Mouse (Mus musculus) yolk sac, embryonic 10.5 days (tissue): ENCODE measurements around the gene Slc51b.

Source experiments
- DNase-seq: peaks from one replicate; pipeline ENCODE4 v3.0.0-alpha.2; 2017; ENCODE audit warnings: low spot score

Gene Slc51b

DNA sequence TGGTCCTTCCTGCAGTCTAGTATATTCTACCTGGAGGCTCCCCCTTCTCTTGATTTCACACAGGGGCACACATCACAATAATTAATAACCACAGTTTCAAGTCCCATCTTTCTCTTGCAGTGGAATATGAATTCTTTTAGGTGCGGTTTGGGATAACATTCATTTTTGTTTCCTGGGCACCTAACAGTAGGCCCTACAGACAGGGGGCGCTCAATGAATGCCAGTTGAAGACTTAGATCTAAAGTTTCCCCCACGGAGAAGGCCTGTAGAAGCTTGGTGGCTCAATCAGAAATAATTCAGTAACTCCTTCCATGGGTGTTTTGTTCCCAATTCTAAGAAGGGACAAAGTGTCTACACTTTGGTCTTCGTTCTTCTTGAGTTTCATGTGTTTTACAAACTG, 50.3 kb downstream of the Slc51b start:
- DNase-seq, result no peak

DNA sequence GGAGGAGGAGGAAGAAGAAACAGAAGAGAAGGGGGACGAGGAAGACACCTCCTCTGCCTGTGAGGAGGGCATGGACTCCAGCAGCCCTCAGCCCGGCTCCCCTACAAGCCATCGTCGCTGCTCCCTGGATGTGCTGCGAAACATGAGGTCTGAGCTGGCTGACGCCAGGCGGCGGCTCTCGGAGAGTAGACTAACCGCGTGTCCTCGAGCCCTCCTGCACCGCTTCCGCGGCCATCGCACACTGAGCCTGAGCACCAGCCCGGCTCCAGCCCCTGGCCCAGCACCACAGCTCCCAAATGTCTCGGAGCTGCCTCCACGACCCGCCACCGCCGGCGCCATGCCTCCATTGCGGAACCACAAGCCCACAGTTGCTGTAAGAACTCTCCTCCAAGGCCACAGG, 51.0 kb downstream of the Slc51b start:
- no peak for DNase-seq

DNA sequence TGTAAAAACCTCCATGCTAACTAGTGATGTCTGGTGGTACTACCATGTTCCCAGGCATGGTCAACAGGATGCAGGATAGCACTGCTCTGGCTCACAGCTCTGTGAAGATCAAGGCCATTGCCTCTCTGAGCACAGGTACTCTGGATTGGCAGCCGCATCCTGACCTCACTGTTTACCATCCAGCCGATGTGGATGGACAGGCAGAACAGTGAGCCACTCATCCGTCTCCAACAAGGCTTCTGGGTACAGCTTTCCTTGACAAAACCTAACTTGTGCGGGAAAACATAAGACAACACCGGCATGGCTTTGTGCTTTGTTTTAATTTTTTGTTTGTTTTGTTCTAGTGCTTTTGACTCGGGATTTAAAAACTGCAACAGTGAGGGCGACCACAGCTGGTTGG, 57.0 kb downstream of the Slc51b start:
- no peak for DNase-seq

DNA sequence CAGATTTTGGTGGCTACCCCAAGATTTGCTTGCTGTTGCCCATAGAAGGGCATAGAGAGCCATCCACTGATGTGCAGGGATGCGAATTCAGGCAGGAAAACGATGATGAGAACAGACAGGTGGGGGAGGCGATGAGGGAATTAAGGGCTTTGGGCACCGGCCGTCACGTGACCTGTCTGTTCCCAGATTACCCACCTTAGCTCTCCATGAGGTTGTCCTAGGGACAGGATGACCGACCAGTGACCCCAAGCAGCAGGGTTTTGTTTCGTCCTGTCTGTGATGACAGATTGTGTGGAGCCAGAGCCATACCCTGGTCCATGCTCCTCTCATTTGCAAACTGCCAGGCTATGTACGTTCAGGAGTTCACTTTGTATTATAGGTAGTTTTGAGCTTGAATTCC, 59.1 kb downstream of the Slc51b start:
- no peak for DNase-seq
